Mouse (Mus musculus): ENCODE measurements around the gene Lipm.

- TF ChIP-seq CTCF (IDR thresholded peaks at IDR 0.05; ENCODE audit: insufficient read depth, low read depth, low read length) (no peak), POLR2A (IDR thresholded peaks at IDR 0.05; ENCODE audit: insufficient read depth, low read depth, low read length) (no peak)
These were observed 5.4 kb upstream of the Lipm start for GRCm38 (mm10) chr19:34095381-34095780.
